Comparison of ENCODE assay signal across 9 mouse cellular contexts in the genomic region with DNA sequence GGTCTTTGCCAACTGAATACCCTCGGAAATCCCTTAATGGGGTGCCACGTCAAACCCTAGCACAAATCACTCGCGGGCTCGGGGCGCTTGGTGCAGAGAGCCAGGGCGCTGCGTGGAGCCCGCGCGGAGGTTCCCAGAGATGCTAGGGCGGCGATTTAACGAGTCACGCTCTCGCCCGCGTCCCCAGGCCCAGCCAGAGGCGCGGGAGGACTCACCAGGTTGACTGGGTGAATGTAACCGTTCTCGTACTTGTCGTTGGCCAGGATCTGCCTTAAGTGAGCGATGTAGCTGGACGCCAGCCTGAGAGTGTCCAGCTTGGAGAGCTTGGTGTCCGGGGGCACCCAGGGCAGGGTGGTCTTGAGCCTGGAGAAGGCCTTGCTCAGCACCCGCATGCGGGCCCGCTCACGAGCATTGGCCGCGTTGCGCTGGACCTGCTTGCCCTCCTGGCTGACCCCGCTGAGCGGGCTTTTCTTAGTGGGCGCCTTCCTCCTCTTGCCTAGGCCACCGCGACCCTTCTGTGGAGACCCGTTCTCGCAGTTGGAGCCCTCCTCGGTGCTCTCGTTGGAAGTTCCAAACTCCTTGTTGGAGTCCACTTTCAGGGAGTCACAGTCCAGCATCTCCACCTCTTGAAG. TPM values are rescaled to one million over a fixed set of nuclear protein-coding genes. Genes with fewer than 3 reads are reported as not detected.
DNase-seq lines count a peak whose midpoint lies in the region; ATAC-seq and TF ChIP-seq lines count a peak whose summit lies in the region.
"Had no signal": no experiment of that assay in that cellular context is flagged by ENCODE, and none has a peak within 500 bp of the region (broad histone marks: within the 10 kb centered on the region; RNA-seq: fewer than 3 reads in every experiment).

No protein-coding gene starts in this region.

- TF ChIP-seq CTCF in kidney, postnatal 0 days (IDR thresholded peaks at IDR 0.05; ENCODE audit: low read depth), result no peak

- peak overlapping the region; percentile 21 for H3K4me3 ChIP-seq in embryonic facial prominence, embryonic 13.5 days
- H3K4me3 ChIP-seq in kidney, postnatal 0 days (replicated peaks; ENCODE audit: low read depth, low read length), result peak overlapping the region; percentile 69

- no peaks in the 10 kb centered on the region for H3K36me3 ChIP-seq in embryonic facial prominence, embryonic 13.5 days
- H3K36me3 ChIP-seq in kidney, postnatal 0 days (ENCODE audit: insufficient read depth, low read length), result no peaks in the 10 kb centered on the region

- no peaks in the 10 kb centered on the region for H3K9me3 ChIP-seq in embryonic facial prominence, embryonic 13.5 days
- H3K9me3 ChIP-seq in kidney, postnatal 0 days (replicated peaks; ENCODE audit: low read length), result no peaks in the 10 kb centered on the region

- peaks cover 95% of the 10 kb centered on the region for H3K27me3 ChIP-seq in embryonic facial prominence, embryonic 13.5 days
- no peaks in the 10 kb centered on the region for H3K27me3 ChIP-seq in kidney, postnatal 0 days (ENCODE audit: insufficient read depth, low read length)

- H3K4me1 ChIP-seq in embryonic facial prominence, embryonic 13.5 days, result peaks cover 14% of the 10 kb centered on the region; the same call in 1 of the 2 replicates
- no peaks in the 10 kb centered on the region for H3K4me1 ChIP-seq in kidney, postnatal 0 days (replicated peaks; ENCODE audit: insufficient read depth, low read length)

- WGBS in embryonic facial prominence, embryonic 13.5 days, result under 1% methylated on average over 42 of the region's 42 CpGs
- WGBS in kidney, postnatal 0 days, result under 1% methylated on average over 42 of the region's 42 CpGs

- no peak for ATAC-seq in embryonic facial prominence, embryonic 13.5 days (ENCODE audit: insufficient number of reproducible peaks, insufficient read depth, low FRiP score, low TSS enrichment, low read depth)
- 0 out of 2 replicates have a peak, but pooled peaks have one; percentile 12 for ATAC-seq in kidney, postnatal 0 days (replicated peaks; ENCODE audit: low FRiP score, low read depth)

- H3K4me2 ChIP-seq in embryonic facial prominence, embryonic 13.5 days, result peak overlapping the region; percentile 16; the same call in 1 of the 2 replicates
- H3K4me2 ChIP-seq in kidney, postnatal 0 days (ENCODE audit: low read length), result peak overlapping the region; percentile 62

- H3K27ac ChIP-seq in embryonic facial prominence, embryonic 13.5 days, result no peak overlapping the region
- H3K27ac ChIP-seq in kidney, postnatal 0 days, result peak overlapping the region; percentile 95

- intact Hi-C loops in heart, postnatal 25 days (cut with DNase I), result no loop called here

- peak; percentile 17 to 57 for DNase-seq in heart, adult 18-20 months
- no peak for DNase-seq in heart, postnatal 25 days (ENCODE audit: low spot score)
- DNase-seq in kidney, postnatal 0 days (ENCODE audit: low spot score), result no peak
- peak; percentile 67 for DNase-seq in neural tube, embryonic 10.5 days (ENCODE audit: extremely low spot score, low spot score)
- DNase-seq in gastrocnemius, adult 18-20 months (ENCODE audit: low spot score), result no peak
- no peak for DNase-seq in adrenal gland, postnatal 25 days
- DNase-seq in cerebellum, adult 18-20 months, result no peak

- H3K9ac ChIP-seq in embryonic facial prominence, embryonic 13.5 days, result no peak overlapping the region
- H3K9ac ChIP-seq in kidney, postnatal 0 days (ENCODE audit: low read depth, low read length), result peak overlapping the region; percentile 91

RNA-seq across cellular contexts. Expression of gene Tcf21, which starts 0.6 kb away (rescaled TPM):
- 1 to 10 TPM; 7.0 to 7.7 TPM for total RNA-seq in heart, adult 18-20 months (2021)
- total RNA-seq in heart, postnatal 25 days (2021), result 10 to 100 TPM; 10.9 to 14.4 TPM
- polyA plus RNA-seq in embryonic facial prominence, embryonic 13.5 days (2015; fragmentation: Nextera tagmentation; extraction: Ambion mirVana), result 1.7 and 1.8 TPM in 2 replicates
- 413 and 438 TPM in 2 replicates for polyA plus RNA-seq in kidney, postnatal 0 days (2015; fragmentation: Nextera tagmentation; extraction: Ambion mirVana)
- not detected for total RNA-seq in gastrocnemius, adult 18-20 months (2021)
- 10.2 and 11.7 TPM in 2 replicates for total RNA-seq in adrenal gland, postnatal 25 days (2021)
- total RNA-seq: common myeloid progenitor, adult 5-6 weeks had no signal

Comparison
In these comparisons a context has a peak if more than half of its experiments do, and no peak if none do; other contexts are left out.
1. DNase-seq: peak in heart, adult 18-20 months (2 of 2) and neural tube, embryonic 10.5 days (single experiment); none in heart, postnatal 25 days (single experiment), kidney, postnatal 0 days (single experiment), gastrocnemius, adult 18-20 months (single experiment), adrenal gland, postnatal 25 days (single experiment) and cerebellum, adult 18-20 months (0 of 2).
2. RNA of gene Tcf21, which starts 0.6 kb away (total RNA-seq): 10.9 to 14.4 TPM in heart, postnatal 25 days, 10.2 to 11.7 TPM in adrenal gland, postnatal 25 days and 7.0 to 7.7 TPM in heart, adult 18-20 months; not detected in gastrocnemius, adult 18-20 months; every median in the first group is over 4 times any median in the second.